Mouse (Mus musculus) lung, postnatal 36 days (tissue): Measurements from ENCODE around the gene Rps6ka2.
"Not testable (repeated sequence)": the region's sequence is repeated elsewhere in the genome, so short reads cannot be mapped to it uniquely, and the experiment has no call there.

Experiments
- DNase-seq: peaks from one replicate; pipeline ENCODE4 v3.0.0; 2022; ENCODE audit warnings: mixed read lengths

Gene Rps6ka2

DNA sequence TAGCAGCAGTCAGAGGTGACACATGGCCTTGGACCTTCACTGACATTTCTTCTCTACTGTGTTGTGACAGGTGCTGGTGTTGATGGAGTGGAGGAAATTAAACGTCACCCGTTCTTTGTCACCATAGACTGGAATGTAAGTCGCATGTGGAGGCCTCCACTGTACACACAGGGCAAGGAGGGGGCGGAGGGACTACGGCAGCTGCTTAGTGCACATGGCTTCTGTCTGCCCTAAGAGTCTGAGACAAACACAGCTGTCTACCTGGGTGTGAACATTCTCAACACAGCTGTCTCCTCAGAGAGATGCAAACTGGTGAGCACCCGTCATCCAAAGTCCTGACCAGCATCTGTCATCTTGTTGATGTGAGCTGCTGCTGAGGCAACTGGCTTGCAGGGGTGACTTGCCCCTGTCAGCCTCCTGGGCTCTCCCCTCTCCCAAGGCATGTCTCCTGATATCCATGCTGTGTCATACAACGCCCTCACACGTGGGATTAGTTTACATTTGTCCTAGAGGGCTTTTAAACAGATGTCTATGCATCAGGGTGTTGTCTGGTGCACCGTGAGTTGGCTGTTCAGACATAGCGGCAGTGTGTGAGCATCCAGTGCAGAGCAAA lies 101.7 kb downstream of the Rps6ka2 start:
- no peak for DNase-seq

DNA sequence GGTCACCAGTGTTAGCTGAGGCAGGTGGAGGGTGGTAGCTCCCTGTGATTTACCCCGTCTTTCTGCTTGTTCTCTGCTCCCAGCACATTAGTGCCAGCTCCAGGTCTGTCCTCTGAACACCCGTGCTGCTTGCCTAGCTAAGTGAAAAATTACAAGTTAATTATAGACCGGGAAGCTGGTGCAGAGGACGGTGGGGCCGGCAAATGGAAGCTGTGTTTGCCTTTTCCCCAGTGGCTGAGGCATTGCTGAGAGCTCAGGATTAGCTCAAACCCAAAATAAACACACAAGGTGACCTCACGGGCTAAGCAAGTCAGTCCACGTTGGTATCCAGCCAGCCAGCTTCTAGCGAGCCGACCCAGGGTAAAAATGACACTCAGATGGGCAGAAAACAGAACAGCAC lies 103.1 kb downstream of the Rps6ka2 start:
- DNase-seq: no peak

DNA sequence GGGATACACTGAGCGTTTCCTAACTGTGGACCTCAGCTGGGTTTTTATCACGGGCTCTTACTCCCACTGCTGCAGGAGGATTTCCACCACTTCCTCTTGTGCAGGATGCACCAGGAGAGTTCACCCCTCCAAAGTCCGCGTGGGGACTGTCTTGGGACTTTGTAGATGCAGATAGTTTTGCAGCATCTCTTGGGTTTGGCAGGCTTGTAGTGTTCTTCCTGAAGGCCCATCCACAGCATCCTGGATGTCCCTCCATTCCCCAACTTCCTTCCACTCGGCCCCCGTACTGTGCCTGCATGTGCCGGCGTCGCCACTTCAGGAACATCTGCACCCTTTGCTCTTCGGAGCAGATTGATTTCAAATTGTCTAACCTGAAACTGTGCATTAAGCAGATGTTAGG lies 103.9 kb downstream of the Rps6ka2 start:
- no peak for DNase-seq

DNA sequence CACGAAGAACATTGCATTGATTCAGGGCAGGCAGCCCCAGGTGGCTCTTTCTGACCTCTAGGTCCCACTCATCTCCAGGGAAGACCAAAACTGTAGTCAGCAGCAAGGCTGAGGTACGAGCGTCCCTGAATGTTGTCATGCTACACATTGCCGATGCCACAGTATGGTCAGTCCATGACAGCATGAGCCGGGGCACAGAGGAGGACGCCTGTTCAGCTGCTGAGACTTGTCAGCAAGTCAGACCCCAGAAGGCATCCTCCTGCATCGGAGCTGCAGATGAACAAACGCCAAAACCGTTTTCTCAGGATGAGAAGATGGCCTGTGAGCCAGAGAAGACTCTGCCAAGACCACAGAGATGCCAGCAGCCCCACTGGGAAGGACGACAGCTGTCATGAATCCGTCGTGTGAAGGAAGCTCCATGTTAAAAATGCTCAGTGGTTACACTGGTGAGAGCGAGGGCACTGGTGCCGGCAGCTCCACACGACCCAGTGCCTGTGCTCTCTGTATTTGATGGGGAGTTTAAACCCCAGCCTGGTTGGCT lies 108.9 kb downstream of the Rps6ka2 start:
- no peak for DNase-seq

DNA sequence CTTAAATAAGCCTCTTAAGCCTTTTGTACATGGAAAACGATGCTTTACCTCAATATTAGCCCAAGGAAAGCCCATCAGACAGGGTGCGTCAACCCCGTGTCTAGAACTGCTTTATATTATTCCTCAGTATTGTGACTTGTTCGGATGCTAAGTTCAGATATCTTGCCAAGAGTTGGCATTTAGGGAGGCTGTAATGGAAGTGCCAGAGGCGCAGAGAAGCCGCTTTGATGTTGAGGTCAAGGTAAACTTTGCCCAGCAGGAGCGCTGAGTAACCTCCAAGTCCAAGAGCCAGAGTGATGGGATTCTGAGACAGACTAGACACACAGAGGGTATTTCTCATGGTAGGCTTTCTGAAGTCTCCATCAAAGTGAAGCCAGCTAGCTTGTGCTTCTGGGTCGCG lies 109.3 kb downstream of the Rps6ka2 start:
- no peak for DNase-seq

DNA sequence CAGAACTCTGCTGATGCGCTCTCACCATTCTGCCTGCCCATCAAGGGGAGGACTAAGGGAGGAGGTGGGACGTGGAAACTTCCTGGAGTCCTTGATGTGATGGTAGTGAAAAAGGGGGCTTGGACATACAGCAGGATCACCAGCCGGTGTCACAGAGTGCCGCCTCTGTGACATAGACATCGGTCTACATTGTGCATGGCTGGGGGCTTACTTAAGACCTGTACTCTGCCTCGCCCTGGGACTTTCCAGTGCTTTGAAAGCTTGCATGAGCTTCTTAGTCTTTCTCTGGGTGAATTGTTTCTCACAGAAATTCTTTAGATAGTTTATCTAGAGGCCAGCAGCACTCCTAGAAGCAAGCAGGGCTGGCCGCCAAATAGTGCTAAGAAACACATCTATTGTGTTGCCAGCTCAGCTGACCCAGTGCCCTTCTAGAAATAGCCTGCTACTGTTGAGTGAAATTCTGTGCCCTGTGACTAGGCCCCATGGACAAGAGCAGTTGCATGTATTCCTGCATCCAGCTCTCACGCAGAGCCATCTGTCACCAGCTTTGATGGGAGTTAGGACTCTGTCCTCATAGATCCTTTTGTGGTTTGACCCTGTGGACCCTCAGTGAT lies 114.5 kb downstream of the Rps6ka2 start:
- peak; percentile 80 for DNase-seq

DNA sequence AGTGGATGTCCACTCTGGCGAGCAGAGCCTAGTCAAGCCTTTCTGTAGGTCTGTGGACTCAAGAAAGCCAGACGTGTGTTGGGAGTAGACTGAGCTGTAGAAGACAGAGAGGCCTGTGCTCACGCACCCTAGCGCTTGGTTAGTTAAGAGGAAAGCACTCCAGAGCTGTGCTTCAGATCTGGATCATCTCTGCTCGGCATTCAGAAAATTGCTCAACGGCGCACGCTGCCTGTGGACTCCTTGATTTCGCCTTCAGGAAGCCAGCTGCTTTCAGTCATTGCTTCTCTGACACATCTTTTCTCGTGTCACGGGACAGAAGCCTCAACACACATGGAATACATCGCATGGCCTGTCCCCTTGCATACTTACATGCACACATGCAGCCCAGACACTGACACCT lies 115.4 kb downstream of the Rps6ka2 start:
- peak; percentile 15 for DNase-seq

DNA sequence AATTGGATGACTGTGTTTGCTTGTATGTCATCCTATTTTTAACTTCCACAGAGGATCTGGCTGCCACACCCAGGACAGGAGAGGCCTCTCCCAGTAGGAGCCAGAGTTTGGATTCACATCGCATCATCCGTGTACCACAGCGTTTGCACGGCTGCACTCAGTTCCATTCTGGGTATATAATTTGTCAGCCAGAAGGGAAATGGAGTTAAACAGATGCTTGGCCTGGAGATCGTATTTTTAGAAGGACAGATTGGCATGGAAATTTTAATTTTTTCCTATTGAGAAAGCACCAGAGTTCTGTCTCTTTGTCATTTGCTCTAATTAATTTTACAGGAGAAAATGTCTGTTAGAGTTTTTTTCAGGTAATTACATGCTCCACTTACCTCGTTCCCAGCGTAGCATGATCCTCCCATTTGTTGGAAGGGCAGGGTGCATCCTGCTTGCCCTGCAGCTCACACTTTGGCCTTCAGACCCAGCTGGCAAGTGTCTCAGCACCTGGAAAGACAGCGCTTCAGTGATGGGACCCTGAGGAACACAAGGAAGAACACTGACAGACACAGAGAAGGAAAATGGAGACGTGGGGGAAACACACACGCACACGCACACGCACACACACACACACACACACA lies 116.6 kb downstream of the Rps6ka2 start:
- peak; percentile 9 for DNase-seq

DNA sequence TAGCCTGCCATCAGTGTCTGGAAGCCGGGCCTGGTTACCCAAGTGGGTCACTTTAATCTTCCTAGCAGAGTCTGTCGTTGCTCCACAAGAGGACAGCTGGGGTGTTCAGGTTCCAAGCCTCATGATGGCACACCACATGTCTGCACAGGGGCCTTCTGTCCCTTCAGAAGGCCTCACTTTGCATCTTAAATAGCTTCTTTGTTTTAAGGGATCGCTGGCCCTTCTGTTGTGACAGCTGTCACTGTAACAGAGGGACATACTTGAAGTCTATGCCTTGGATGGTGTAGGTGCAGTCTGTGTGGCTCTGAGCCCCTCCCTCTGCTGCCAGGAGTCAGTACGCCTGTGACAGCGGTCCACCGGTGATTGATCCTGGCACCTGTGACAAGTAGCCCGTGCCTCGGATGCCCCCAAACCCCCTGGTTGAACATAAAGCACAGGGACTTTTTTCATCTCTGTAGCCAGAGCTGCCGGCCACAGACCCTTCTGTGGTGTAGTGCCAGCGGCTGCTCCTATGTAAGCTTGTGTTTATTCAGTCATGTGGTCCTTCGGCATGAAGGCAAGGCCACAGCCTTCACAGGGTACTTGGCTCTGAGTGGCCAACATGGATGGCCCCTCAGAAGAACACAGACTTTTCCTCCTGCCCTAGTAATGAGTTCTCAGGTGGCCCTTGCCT lies 122.2 kb downstream of the Rps6ka2 start:
- DNase-seq: no peak

DNA sequence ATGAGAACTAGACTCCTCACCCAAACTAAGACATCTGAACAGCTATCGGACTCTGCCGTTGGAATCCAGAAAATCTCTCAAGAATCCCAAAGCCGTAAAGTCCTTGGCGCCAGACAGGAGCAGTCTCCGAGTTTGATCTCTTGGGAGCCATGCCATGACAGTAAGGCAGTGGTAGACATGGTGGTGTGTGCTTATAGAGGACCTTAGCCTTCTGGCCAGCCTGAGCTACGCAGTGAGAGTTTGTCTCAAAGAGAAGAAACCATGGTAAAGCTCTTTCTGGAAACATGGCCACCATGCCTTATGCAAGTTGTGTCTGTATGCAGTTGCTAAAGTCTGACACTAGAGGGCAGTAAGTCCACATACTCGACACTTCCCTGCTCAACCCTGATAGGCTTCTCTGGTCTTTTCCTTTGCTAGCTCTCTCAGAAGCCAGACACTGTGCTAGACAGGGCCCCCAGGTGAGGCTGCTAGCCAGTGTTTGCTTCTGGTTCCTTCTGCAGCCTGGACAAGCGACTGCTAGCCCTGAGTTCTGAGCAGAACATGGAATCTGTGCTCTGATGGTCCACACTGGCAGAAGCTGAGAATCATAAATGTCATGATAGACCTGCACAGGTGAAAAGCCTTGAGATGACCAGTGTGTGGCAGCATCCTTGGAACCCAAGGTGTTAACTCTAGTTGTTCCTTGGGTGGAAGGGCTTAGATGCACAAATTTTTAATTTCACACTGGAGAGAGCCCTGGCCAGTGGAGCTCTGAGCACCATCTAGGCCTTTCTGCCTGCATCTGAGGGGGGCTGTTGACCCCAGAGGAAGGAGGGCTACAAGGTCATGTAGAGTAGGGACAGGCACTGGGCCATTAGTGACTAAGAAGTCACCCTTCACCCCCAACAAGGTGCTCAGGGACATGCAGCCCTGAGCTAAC lies 136.6 kb downstream of the Rps6ka2 start:
- peak; percentile 69 for DNase-seq

DNA sequence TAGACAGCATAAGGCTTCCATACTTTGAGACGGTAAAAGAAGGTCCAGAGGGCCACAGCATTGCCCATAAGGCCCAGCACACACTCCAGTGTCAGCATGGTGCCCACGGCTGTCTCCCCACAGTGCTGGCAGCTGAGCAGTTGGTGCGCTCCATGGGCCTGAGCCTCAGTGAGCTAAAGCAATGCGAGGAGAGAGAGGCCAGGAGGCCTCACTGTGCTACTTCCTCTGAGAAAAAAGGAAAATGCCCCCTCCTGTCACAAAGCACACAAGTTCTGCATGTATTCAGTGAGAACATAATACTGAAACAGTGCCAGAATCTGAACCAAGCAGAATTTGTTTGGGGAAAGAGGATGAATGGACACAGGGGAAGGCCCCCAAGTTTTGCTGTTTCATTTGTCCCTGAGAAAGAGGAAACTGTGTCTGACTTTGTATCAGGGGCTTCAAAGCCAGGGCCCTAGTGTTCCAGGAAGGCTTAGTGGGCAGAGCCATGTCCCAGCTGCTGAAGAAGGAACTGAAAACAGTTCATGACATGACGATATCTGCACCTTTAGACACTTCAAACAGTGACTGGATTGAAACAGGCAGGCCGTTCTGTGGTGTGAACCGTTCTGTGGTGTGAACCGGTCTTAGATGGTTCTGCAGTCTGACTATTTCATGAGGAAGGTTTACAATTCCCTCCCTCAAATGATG lies 145.9 kb downstream of the Rps6ka2 start:
- DNase-seq: not testable (repeated sequence)

DNA sequence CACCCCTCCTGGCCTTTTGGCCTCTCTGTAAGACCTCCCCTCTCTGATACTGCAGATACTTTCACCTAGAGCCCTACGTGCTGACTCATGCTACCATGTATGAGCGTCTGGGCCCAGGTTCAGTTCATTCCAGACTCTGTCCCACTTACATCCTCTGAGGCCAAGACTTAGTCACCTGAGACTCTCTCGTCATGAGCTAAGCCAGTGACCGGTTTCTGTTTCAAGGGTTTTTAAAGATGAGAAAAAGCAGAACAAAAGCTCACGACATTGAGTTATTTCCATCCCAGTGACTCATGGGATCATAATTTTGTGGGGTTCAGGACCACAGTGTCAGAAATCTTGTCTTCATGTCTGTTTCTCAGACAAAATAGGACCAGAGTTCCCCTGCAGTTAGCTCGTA lies 149.9 kb downstream of the Rps6ka2 start:
- not testable (repeated sequence) for DNase-seq

DNA sequence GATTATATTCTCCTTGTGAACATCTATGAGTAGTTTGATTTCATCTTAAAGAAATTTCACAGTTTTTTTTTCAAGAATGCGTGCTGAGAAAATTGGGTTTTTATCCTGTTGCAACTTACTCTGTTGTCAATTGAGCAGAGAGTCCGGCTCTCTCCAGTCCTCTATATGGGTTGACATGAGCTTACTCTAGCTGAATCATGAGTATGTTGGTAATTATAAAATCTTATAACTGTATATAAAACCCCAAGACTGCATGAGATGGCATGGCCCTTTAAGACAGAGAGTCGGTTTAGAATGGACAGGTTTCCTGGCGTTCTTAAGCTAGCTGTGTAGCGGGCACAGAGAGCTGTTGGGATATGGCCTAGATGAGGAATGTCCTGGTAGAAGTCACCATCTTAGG lies 154.4 kb downstream of the Rps6ka2 start, which contains the start of gene Tcp10a:
Gene Tcp10a (plus strand): TSS at position 301 of the 400 bp plus-strand sequence.
- not testable (repeated sequence) for DNase-seq

DNA sequence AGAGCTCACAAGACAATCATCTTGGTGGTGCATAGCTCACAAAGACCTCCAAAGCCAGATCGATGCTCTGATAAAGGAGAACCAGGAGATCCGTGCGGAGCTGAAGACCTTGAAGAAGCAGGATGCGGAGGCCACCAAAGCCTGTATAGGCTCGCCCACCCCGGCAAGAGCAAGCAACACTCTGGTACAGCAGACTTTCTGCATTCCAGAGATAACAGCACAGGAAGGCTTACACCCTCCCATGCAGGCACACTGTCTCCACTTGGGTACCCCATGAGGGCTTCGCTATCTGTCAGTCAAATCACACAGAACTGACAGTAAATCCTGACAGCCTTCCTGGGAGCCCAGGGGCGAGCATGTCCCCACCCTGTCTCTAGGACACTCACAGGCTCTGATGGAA lies 156.5 kb downstream of the Rps6ka2 start:
- DNase-seq: not testable (repeated sequence)

DNA sequence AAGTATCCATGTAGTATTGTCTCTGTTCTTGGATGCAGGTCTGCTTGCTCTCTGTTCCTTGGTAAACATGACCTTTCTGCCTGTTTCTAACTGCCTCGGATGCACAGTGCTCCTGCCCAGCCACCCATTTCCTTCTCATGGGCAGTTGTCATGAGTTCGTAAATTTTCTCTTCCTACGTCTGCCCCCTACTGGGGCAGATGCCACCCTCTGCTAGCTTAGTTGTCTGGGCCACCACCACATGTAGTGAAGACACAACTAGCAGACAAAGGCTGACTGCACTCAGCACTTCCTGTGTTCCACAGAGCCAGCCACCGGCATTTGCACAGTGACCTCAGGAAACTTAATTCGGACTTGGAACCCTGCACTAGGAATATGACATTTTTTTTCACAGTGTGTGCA lies 162.8 kb downstream of the Rps6ka2 start:
- not testable (repeated sequence) for DNase-seq

DNA sequence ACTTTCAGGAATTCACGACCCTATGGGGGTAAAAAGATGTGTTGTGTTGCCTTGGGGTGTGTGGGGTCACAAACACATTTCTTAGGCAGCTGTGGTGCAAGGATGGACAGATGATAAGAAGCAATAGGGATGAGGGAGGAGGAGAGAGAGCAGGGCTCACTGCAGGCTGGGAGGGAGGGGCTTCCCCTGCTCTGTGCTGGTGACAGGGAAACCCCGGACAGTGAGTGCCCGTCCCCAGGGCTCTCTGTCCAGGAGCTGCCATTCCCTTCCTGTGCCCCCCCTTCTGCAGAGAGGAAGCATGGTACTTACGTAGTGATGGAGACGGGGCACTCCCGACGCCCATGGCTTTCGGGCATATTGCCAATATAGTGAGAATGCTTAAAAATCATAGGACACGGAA lies 167.5 kb downstream of the Rps6ka2 start:
- not testable (repeated sequence) for DNase-seq

DNA sequence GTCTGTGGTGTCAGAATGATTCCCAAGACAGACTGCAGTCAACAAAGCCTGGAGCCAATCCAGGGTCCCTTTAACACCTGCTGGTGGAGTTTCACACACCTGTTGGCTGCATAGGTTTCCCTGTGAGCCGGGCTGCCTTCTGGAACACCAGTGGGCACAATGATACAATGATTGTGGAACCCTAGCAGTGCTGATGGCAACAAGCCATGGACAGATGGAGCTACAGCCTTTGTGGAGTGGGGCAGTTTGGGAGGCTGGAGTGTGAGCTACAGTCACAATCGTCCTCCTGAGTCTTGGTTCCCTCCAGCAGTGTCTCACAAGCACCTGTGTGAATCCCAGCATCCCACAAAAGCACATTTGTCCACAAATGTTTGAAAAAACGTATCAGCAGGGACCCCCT lies 178.8 kb downstream of the Rps6ka2 start:
- DNase-seq: not testable (repeated sequence)

DNA sequence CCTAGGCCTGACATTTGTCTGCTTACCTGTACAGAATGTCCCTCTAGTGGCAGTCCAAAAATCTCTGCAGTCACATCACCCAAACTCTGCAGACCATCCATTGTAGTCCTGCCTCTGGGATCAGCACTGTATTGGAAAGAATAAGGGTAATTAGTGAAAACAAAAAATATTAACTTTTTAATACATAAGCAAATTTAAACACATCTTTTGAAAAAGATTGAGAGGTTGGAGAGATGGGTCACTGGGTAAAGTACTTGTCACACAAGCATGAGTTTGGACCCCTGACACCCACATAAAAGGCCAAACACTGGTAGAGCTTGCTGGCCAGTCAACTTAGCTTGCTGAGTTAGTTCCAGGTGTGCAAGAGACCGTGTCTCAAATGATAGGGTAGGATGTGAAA lies 182.7 kb downstream of the Rps6ka2 start, which contains the start of gene Ttll2:
Gene Ttll2 (minus strand): TSS at position 101 of the 400 bp plus-strand sequence.
- not testable (repeated sequence) for DNase-seq
